Mouse (Mus musculus) cortical plate, adult 2 months (tissue): ENCODE measurements around the gene Olfr591. TPM values are rescaled to one million over a fixed set of nuclear protein-coding genes. Genes with fewer than 3 reads are reported as not detected.
"Not testable (repeated sequence)": the region's sequence is repeated elsewhere in the genome, so short reads cannot be mapped to it uniquely, and the experiment has no call there.

Experiments used
- H3K27ac ChIP-seq: fragments of 200-500 bp; 2 replicates; pipeline ENCODE4 v1.5.1; 2012; ENCODE audit warnings: low read length, control low read depth, inconsistent platforms; ENCODE audit not compliant: insufficient read depth
- H3K4me1 ChIP-seq: fragments of 200-500 bp; 2 replicates; pipeline ENCODE4 v1.6.1; 2011; ENCODE audit warnings: low read length; ENCODE audit not compliant: control insufficient read depth, insufficient read depth
- H3K4me3 ChIP-seq: fragments of 200-500 bp; 2 replicates; pipeline ENCODE4 v1.5.1; 2011; ENCODE audit warnings: mild to moderate bottlenecking, low read length, control low read depth; ENCODE audit not compliant: insufficient read depth
- CTCF ChIP-seq: fragments of 200-500 bp; IDR thresholded peaks from 2 replicates; pipeline ENCODE4 v1.5.1; 2011; ENCODE audit warnings: mild to moderate bottlenecking, control low read depth, low read length; ENCODE audit not compliant: insufficient read depth; ENCODE audit errors: extremely low read depth
- POLR2A ChIP-seq: fragments of 200-500 bp; IDR thresholded peaks from 2 replicates; pipeline ENCODE4 v1.6.1; 2011; ENCODE audit warnings: mild to moderate bottlenecking, low read length, control low read depth; ENCODE audit not compliant: insufficient read depth; ENCODE audit errors: extremely low read depth
- polyA plus RNA-seq: library from polyadenylated mRNA; depleted of rRNA; stranded (reverse); fragments of >200 nt; gene quantifications from 2 replicates; pipeline ENCODE4 v1.2.3, GENCODE M21; 2012; rRNA removed

Olfr591 gene
- not detected in 2 replicates for polyA plus RNA-seq

DNA sequence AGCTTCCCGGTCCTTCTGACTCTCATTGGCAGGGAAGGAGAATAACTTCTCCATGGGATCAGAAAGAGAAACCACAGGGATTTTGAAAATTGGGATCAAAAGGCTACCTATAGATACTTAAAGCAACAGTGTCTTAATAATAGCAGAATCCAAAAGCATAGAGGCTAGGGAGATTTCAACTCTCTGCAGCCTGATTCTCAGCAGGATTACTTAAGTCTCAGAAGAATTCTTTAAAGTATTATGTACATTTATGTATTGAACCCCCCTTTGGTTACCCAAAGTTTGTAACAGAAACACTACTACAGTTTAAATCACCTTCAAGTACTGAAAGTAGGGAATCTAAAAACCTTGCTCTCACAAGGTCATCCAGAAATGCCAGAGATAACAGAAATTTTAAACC is at the start of gene Olfr591:
Gene Olfr591, minus strand, starts transcription at position 101 of the 400 bp plus-strand sequence.
- Histone ChIP-seq H3K27ac (no peak within 1 kb of the TSS), H3K4me3 (no peak within 1 kb of the TSS), H3K4me1 (no peaks in the 10 kb centered on the region)
- TF ChIP-seq POLR2A (no peak), CTCF (no peak)

DNA sequence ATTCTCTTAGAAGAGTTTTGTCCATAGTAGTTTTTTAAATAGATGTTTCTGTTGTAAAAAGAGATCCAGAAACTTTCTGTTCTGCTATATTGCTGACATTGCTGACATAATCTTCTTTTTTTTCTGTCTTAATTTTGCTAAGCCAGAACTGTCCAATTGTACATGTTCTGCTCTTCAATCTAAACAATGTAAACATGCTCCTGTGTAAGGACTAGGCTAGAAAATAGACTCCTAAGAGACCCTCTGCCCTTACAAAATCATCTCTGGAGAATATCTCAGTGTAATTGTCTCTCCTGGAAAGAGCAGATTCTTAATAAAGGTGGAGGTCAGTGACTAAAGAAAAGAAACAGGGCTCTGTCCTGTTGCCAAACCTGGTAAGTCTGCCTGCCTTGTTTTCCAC is 38.6 kb upstream of the Olfr591 start, which contains the start of gene Olfr594:
Gene Olfr594, plus strand, starts transcription at position 301 of the 400 bp plus-strand sequence.
- TF ChIP-seq POLR2A (no peak), CTCF (no peak)
- no peaks in the 10 kb centered on the region for H3K4me1 ChIP-seq

DNA sequence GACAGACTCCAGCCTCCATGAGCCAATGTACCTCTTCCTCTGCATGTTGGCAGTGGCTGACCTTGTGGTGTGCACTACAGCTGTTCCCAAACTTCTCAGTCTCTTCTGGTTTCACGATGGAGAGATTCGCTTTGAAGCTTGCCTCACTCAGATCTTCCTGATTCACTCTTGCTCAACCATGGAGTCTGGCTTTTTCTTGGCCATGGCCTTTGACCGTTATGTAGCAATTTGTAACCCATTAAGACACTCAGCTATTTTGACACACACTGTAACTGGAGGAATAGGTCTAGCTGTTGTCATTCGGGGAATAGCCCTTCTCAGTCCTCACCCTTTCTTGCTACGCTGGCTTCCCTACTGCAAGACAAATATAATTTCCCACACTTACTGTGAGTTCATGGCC is 33.9 kb upstream of the Olfr591 start:
- not testable (repeated sequence) for H3K4me1 ChIP-seq, H3K27ac ChIP-seq, H3K4me3 ChIP-seq

More for the DNA sequence above, 38.6 kb upstream of the Olfr591 start, which contains the start of gene Olfr594:
- no peak within 1 kb of the TSS for H3K27ac ChIP-seq
- no peak within 1 kb of the TSS for H3K4me3 ChIP-seq

- no peak within 1 kb of the TSS for H3K4me3 ChIP-seq
- H3K4me1 ChIP-seq, result no peaks in the 10 kb centered on the region
- H3K27ac ChIP-seq, result no peak within 1 kb of the TSS
- TF ChIP-seq CTCF (no peak), POLR2A (no peak)
These were observed 33.4 kb upstream of the Olfr591 start, which contains the start of gene Olfr593 for GRCm38 (mm10) chr7:103211562-103211961. TSS of gene Olfr593 (plus strand) at chr7:103211862.

DNA sequence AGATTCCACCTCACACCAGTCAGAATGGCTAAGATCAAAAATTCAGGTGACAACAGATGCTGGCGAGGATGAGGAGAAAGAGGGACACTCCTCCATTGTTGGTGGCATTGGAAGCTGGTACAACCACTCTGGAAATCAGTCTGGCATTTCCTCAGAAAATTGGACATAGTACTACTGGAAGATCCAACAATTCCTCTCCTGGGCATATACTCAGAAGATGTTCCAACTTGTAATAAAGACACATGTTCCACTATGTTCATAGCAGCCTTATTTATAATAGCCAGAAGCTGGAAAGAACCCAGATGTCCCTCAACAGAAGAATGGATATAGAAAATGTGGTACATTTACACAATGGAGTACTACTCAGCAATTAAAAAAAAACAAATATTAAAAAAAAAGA is 6.4 kb upstream of the Olfr591 start, which contains the start of gene Olfr592:
Gene Olfr592, plus strand, starts transcription at position 301 of the 400 bp plus-strand sequence.
- not testable (repeated sequence) for H3K27ac ChIP-seq, H3K4me3 ChIP-seq, H3K4me1 ChIP-seq

DNA sequence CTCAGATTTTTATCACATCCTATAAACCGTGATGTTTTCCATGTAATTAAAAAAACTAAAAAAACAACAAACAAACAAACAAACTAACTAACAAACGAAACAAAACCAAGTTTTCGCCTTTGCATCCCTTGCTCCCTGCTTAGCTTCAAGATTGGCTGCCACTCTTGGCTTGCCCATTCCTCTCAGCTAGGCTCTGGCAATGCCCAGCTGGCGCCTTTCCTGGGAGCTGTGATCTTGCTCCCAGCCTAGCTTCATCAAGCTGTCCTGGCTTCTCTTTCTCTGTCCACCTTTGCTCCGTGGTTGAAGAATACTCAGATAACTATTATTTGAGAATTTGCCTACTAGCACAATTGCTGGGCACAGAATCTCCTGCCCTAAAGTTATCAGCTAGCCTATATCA is 8.4 kb downstream of the Olfr591 start:
- H3K4me3 ChIP-seq, result no peak overlapping the region
- H3K27ac ChIP-seq, result no peak overlapping the region
- TF ChIP-seq POLR2A (no peak), CTCF (no peak)
- H3K4me1 ChIP-seq, result no peaks in the 10 kb centered on the region

GRCm38 (mm10) chr7:103156256-103156655 is 21.9 kb downstream of the Olfr591 start, which contains the start of gene Olfr589:
TSS of gene Olfr589 (minus strand) at chr7:103156356.
- Histone ChIP-seq H3K27ac (no peak within 1 kb of the TSS), H3K4me3 (no peak within 1 kb of the TSS), H3K4me1 (no peaks in the 10 kb centered on the region)
- TF ChIP-seq CTCF (no peak), POLR2A (no peak)

GRCm38 (mm10) chr7:103140579-103140978 is 37.6 kb downstream of the Olfr591 start, which contains the start of gene Olfr588-ps1:
TSS of gene Olfr588-ps1 (plus strand) at chr7:103140879.
- H3K4me1 ChIP-seq, result no peaks in the 10 kb centered on the region
- H3K27ac ChIP-seq, result no peak within 1 kb of the TSS
- TF ChIP-seq POLR2A (no peak), CTCF (no peak)
- H3K4me3 ChIP-seq, result no peak within 1 kb of the TSS

DNA sequence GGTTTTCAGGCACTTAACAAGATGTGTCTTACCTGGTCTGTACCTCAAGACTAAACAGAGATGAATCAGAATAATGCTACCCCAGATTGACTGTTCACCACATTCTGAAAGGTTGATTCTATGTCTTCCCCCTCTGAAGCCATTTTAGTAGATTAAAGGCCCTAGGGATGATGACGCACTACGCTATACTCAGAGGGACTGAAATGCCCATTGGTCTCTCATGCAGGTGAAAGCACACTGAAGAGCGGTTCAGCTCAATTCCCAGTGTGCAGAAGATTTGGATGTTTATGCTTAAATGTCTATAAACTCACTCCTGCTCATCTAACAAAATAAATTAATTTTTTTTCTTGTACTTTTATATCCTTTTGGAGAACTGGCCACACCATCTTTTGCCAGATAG is 52.6 kb downstream of the Olfr591 start, which contains the start of gene Olfr586:
Gene Olfr586, minus strand, starts transcription at position 101 of the 400 bp plus-strand sequence.
- no peak for TF ChIP-seq CTCF
- Histone ChIP-seq H3K27ac (no peak within 1 kb of the TSS), H3K4me1 (no peaks in the 10 kb centered on the region), H3K4me3 (no peak within 1 kb of the TSS)

- no peaks in the 10 kb centered on the region for H3K4me1 ChIP-seq
- no peak overlapping the region for H3K4me3 ChIP-seq
- TF ChIP-seq CTCF (peak; percentile 48), POLR2A (no peak)
- no peak overlapping the region for H3K27ac ChIP-seq
These were observed 58.7 kb downstream of the Olfr591 start for GRCm38 (mm10) chr7:103119406-103119805.

Other genes starting within 250 kb of the Olfr591 start
- gene Olfr573-ps1, start 235.8 kb downstream of the Olfr591 start, polyA plus RNA-seq, result not detected in 2 replicates
- gene Olfr574, start 229.9 kb downstream of the Olfr591 start, polyA plus RNA-seq, result not detected in 2 replicates
- not detected in 2 replicates for gene Olfr575, start 219.6 kb downstream of the Olfr591 start, polyA plus RNA-seq
- gene Olfr576, start 215.7 kb downstream of the Olfr591 start, polyA plus RNA-seq, result not detected in 2 replicates
- gene Olfr577, start 202.4 kb downstream of the Olfr591 start, polyA plus RNA-seq, result not detected in 2 replicates
- gene Olfr578, start 189.0 kb downstream of the Olfr591 start, polyA plus RNA-seq, result not detected in 2 replicates
- not detected in 2 replicates for gene Olfr582, start 140.3 kb downstream of the Olfr591 start, polyA plus RNA-seq
- gene Olfr583, start 127.0 kb downstream of the Olfr591 start, polyA plus RNA-seq, result not detected in 2 replicates
- not detected in 2 replicates for gene Olfr584, start 96.5 kb downstream of the Olfr591 start, polyA plus RNA-seq
- gene Olfr585, start 80.6 kb downstream of the Olfr591 start, polyA plus RNA-seq, result not detected in 2 replicates
- not detected in 2 replicates for gene Olfr586, start 52.7 kb downstream of the Olfr591 start, polyA plus RNA-seq
- gene Olfr588-ps1, start 37.5 kb downstream of the Olfr591 start, polyA plus RNA-seq, result not detected in 2 replicates
- not detected in 2 replicates for gene Olfr589, start 22.0 kb downstream of the Olfr591 start, polyA plus RNA-seq
- not detected in 2 replicates for gene Olfr592, start 6.5 kb upstream of the Olfr591 start, polyA plus RNA-seq
- not detected in 2 replicates for gene Olfr593, start 33.5 kb upstream of the Olfr591 start, polyA plus RNA-seq
- gene Olfr594, start 38.7 kb upstream of the Olfr591 start, polyA plus RNA-seq, result not detected in 2 replicates
- not detected in 2 replicates for gene Usp17ld, start 74.2 kb upstream of the Olfr591 start, polyA plus RNA-seq
- not detected in 2 replicates for gene Olfr596, start 127.3 kb upstream of the Olfr591 start, polyA plus RNA-seq
- gene Olfr597, start 138.0 kb upstream of the Olfr591 start, polyA plus RNA-seq, result not detected in 2 replicates
- gene Olfr598, start 145.2 kb upstream of the Olfr591 start, polyA plus RNA-seq, result not detected in 2 replicates
- not detected in 2 replicates for gene Olfr599, start 157.6 kb upstream of the Olfr591 start, polyA plus RNA-seq
- not detected in 2 replicates for gene Olfr600, start 171.3 kb upstream of the Olfr591 start, polyA plus RNA-seq
- gene Olfr601, start 184.3 kb upstream of the Olfr591 start, polyA plus RNA-seq, result not detected in 2 replicates
- gene Olfr603, start 207.8 kb upstream of the Olfr591 start, polyA plus RNA-seq, result not detected in 2 replicates
- gene Usp17lc, start 236.7 kb upstream of the Olfr591 start, polyA plus RNA-seq, result not detected in 2 replicates